Mouse (Mus musculus) liver, embryonic 14.5 days (tissue): Measurements from ENCODE around the gene Psrc1. TPM values are rescaled to one million over a fixed set of nuclear protein-coding genes. Genes with fewer than 3 reads are reported as not detected.

Experiments used
- ATAC-seq: fragments of 200-750 bp; cut with Nextera tagmentation; 2 replicates; pipeline ENCODE4 v1.8.0; 2017; ENCODE audit warnings: moderate number of reproducible peaks, mild to moderate bottlenecking, moderate library complexity; ENCODE audit not compliant: insufficient read depth
- DNase-seq, 3 experiments: peaks; one replicate each; pipeline ENCODE4 v3.0.0-alpha.2; 2012 to 2013; ENCODE audit warnings: low read depth in 3 of 3, low spot score in 3 of 3
- H3K27ac ChIP-seq: fragments of 300-500 bp; sonication (generic); 2 replicates; pipeline ENCODE4 v1.5.1; 2014; ENCODE audit warnings: moderate library complexity, mild to moderate bottlenecking, control low read depth, inconsistent platforms
- H3K27me3 ChIP-seq: fragments of 300-500 bp; sonication (generic); 2 replicates; pipeline ENCODE4 v1.6.1; 2014; ENCODE audit warnings: mild to moderate bottlenecking, low read length, moderate library complexity; ENCODE audit not compliant: control insufficient read depth, insufficient read depth
- H3K36me3 ChIP-seq: fragments of 300-500 bp; sonication (generic); replicated peaks from 2 replicates; pipeline ENCODE4 v1.6.1; 2014; ENCODE audit warnings: low read depth; ENCODE audit not compliant: control insufficient read depth, insufficient read depth
- H3K4me1 ChIP-seq, 2 experiments: fragments of 200-500 bp in 1 of 2; fragments of 300-500 bp in 1 of 2; sonication (generic) in 1 of 2; replicated peaks; 2 replicates each; pipeline ENCODE4 v1.6.1; 2012 to 2014; ENCODE audit warnings: antibody characterized with exemption in 1 of 2, inconsistent platforms in 1 of 2, low read length in 1 of 2; ENCODE audit not compliant: control insufficient read depth in 2 of 2, insufficient read depth in 2 of 2
- H3K4me2 ChIP-seq: fragments of 300-500 bp; sonication (generic); 2 replicates; pipeline ENCODE4 v1.6.1; 2014; ENCODE audit warnings: low read depth, mild to moderate bottlenecking, control low read depth, moderate library complexity
- H3K4me3 ChIP-seq, 2 experiments: fragments of 200-500 bp in 1 of 2; fragments of 300-500 bp in 1 of 2; sonication (generic) in 1 of 2; 2 replicates each; pipeline ENCODE4 v1.5.1; 2012 to 2014; ENCODE audit warnings: low read depth in 2 of 2, low read length in 2 of 2, mild to moderate bottlenecking in 2 of 2, control low read depth in 1 of 2, inconsistent platforms in 1 of 2, moderate library complexity in 1 of 2; ENCODE audit not compliant: insufficient read depth in 1 of 2
- H3K9ac ChIP-seq: fragments of 300-500 bp; sonication (generic); replicated peaks from 2 replicates; pipeline ENCODE4 v1.6.1; 2014; ENCODE audit warnings: mild to moderate bottlenecking, control low read depth, moderate library complexity
- H3K9me3 ChIP-seq: fragments of 300-500 bp; sonication (generic); 2 replicates; pipeline ENCODE4 v1.6.1; 2016; ENCODE audit warnings: low read length, mixed read lengths; ENCODE audit not compliant: control insufficient read depth
- CTCF ChIP-seq: IDR thresholded peaks from 2 replicates; pipeline ENCODE4 v1.5.1; 2016; ENCODE audit warnings: antibody characterized with exemption, low read depth, control low read depth
- EP300 ChIP-seq: IDR thresholded peaks from 2 replicates; pipeline ENCODE4 v1.6.1; 2016; ENCODE audit warnings: antibody characterized with exemption, low read depth
- WGBS: fragments of 180-500 bp; shearing (Covaris S2); extraction: QIAGEN DNeasy Blood & Tissue Kit; methylation state at CpG from one replicate; pipeline ENCODE4 v1.1.7; 2014; ENCODE audit not compliant: insufficient replicate concordance; 5-methylcytosine and 5-hydroxymethylcytosine counted together
- polyA plus RNA-seq, 2 experiments: library from polyadenylated mRNA; depleted of rRNA in 1 of 2; stranded (reverse) in 1 of 2; unstranded in 1 of 2; fragments of >200 nt; fragmentation: Nextera tagmentation in 1 of 2; extraction: Ambion mirVana in 1 of 2; gene quantifications; 2 replicates each; pipeline versions ENCODE4 v1.2.1 to v1.2.3; 2012 to 2014

Psrc1 gene
- polyA plus RNA-seq, 2 experiments: 12.3 to 20.3 TPM

GRCm38 (mm10) chr3:108348376-108348775 is 35.3 kb upstream of the Psrc1 start:
- DNase-seq: no peak
- no peak for ATAC-seq
- no peak overlapping the region for H3K9ac ChIP-seq
- 63% methylated on average over 9 of the region's 9 CpGs for WGBS
- no peak overlapping the region for H3K27ac ChIP-seq
- no peak for TF ChIP-seq EP300
- TF ChIP-seq CTCF: no peak
- H3K27me3 ChIP-seq: no peaks in the 10 kb centered on the region
- no peaks in the 10 kb centered on the region for H3K9me3 ChIP-seq
- no peak overlapping the region for H3K4me2 ChIP-seq
- no peaks in the 10 kb centered on the region for H3K4me1 ChIP-seq
- no peaks in the 10 kb centered on the region for H3K36me3 ChIP-seq
- H3K4me3 ChIP-seq: no peak overlapping the region

DNA sequence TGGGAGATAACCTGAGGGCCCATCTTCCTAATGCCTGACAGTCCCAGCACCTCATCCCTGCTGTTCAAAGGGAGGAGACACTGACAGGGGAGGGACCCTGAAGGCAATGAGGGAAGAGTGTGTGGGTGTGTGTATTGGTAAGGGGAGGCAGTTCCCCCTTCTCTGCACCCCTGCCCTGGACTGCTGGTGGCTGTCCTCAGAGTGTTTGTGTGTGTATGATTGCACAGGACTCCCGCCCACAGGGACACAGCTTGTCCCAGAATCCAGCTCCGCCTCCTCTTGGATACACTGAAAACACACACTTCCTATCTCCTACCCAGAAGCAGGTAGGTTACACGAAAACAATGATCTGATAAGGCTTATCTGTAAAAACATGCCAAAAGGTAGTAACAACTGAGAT is 28.4 kb upstream of the Psrc1 start:
- no peak for ATAC-seq
- no peak overlapping the region for H3K4me3 ChIP-seq
- H3K9ac ChIP-seq: no peak overlapping the region
- WGBS: 56% methylated on average over 3 of the region's 3 CpGs
- TF ChIP-seq EP300 (no peak), CTCF (no peak)
- H3K27me3 ChIP-seq: no peaks in the 10 kb centered on the region
- no peak overlapping the region for H3K4me2 ChIP-seq
- no peak for DNase-seq
- H3K27ac ChIP-seq: no peak overlapping the region
- no peaks in the 10 kb centered on the region for H3K36me3 ChIP-seq
- H3K4me1 ChIP-seq: no peaks in the 10 kb centered on the region
- no peaks in the 10 kb centered on the region for H3K9me3 ChIP-seq

DNA sequence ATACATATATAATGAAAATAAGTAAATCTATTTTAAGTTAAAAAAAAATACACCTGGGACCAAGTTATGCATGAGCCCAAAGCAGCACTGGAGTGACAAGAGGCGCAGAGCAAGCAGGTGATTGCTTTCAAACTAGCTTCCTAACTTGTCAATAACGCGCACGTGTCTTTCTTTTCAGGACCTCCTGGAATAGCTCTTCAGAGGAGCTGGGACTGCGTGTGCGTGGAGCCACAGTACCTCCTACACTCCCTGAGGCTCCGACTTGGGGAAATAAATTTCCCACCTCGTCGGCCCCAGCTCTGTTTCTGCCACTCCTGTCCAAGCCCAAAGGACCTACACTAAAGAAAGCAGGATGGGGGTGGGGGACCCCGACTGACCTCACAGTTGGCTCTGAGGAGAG is 26.6 kb upstream of the Psrc1 start:
- WGBS: 74% methylated on average over 10 of the region's 10 CpGs
- Histone ChIP-seq H3K27me3 (no peaks in the 10 kb centered on the region), H3K4me3 (no peak overlapping the region), H3K36me3 (no peaks in the 10 kb centered on the region), H3K27ac (no peak overlapping the region), H3K9ac (no peak overlapping the region), H3K9me3 (no peaks in the 10 kb centered on the region), H3K4me1 (no peaks in the 10 kb centered on the region; a peak in 1 of 4 replicates), H3K4me2 (no peak overlapping the region)
- ATAC-seq: no peak
- no peak for DNase-seq
- TF ChIP-seq EP300: no peak
- TF ChIP-seq CTCF: no peak

- no peak for ATAC-seq
- no peak for DNase-seq
- Histone ChIP-seq H3K4me1 (no peaks in the 10 kb centered on the region; a peak in 1 of 4 replicates), H3K27ac (no peak overlapping the region), H3K4me2 (no peak overlapping the region), H3K9me3 (no peaks in the 10 kb centered on the region), H3K9ac (no peak overlapping the region), H3K27me3 (no peaks in the 10 kb centered on the region), H3K4me3 (no peak overlapping the region), H3K36me3 (no peaks in the 10 kb centered on the region)
- 70% methylated on average over 6 of the region's 6 CpGs for WGBS
- TF ChIP-seq CTCF: no peak
- no peak for TF ChIP-seq EP300
These were observed 25.2 kb upstream of the Psrc1 start for GRCm38 (mm10) chr3:108358445-108358844.

- Histone ChIP-seq H3K27me3 (no peaks in the 10 kb centered on the region), H3K4me1 (peaks cover 0 to 9% of the 10 kb centered on the region in 2 experiments; a peak in 2 of 4 replicates), H3K9me3 (no peaks in the 10 kb centered on the region), H3K9ac (no peak overlapping the region), H3K4me2 (no peak overlapping the region), H3K27ac (no peak overlapping the region), H3K4me3 (no peak overlapping the region), H3K36me3 (no peaks in the 10 kb centered on the region)
- no peak for DNase-seq
- ATAC-seq: no peak
- WGBS: 18% methylated on average over 7 of the region's 7 CpGs
- TF ChIP-seq CTCF (no peak), EP300 (no peak)
These were observed 22.7 kb upstream of the Psrc1 start for GRCm38 (mm10) chr3:108360894-108361293.

GRCm38 (mm10) chr3:108363626-108364025 is 20.0 kb upstream of the Psrc1 start:
- no peak overlapping the region for H3K27ac ChIP-seq
- TF ChIP-seq CTCF (no peak), EP300 (no peak)
- DNase-seq (no peak), ATAC-seq (no peak)
- H3K4me1 ChIP-seq: peaks cover 0 to 10% of the 10 kb centered on the region in 2 experiments; a peak in 2 of 4 replicates
- 42% methylated on average over 3 of the region's 3 CpGs for WGBS
- no peaks in the 10 kb centered on the region for H3K27me3 ChIP-seq
- H3K9me3 ChIP-seq: no peaks in the 10 kb centered on the region
- no peak overlapping the region for H3K4me2 ChIP-seq
- no peak overlapping the region for H3K4me3 ChIP-seq
- no peak overlapping the region for H3K9ac ChIP-seq
- no peaks in the 10 kb centered on the region for H3K36me3 ChIP-seq
